Mouse (Mus musculus): ENCODE data around the gene Parp1. TPM values are rescaled to one million over a fixed set of nuclear protein-coding genes. Genes with fewer than 3 reads are reported as not detected.
A peak's percentile ranks its signal among the peaks of the same experiment; 100 is the strongest.
"Not testable (repeated sequence)": the region's sequence is repeated elsewhere in the genome, so short reads cannot be mapped to it uniquely, and the experiment has no call there.

Parp1 gene
- total RNA-seq, 2 experiments from 2014 or later, result 113 to 241 TPM

DNA sequence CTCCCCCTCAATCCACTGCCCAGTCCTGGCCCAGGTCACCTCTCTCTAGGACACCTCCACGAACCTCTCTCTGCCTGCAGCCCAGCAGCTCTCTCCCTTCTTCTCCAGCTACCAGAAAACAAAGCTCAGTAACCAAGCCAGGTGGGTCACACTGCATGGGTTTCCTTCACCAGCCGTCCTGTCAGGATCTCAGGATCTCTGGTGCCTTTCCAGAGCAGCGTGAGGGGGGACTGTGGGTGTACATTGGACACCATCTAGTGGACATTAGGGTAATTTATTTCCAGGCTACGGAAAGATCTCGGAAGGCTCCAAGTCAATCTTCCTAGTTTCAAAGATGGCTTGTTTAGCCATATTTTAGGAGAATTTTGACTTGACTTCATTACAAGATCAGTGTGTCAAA lies 18.0 kb upstream of the Parp1 start:
- ATAC-seq (replicated peaks; ENCODE audit: low FRiP score, low TSS enrichment, poor library complexity, severe bottlenecking), result no peak

GRCm38 (mm10) chr1:180556899-180557298 lies 11.8 kb upstream of the Parp1 start:
- no peak for ATAC-seq (replicated peaks; ENCODE audit: low FRiP score, low TSS enrichment, poor library complexity, severe bottlenecking)

GRCm38 (mm10) chr1:180559454-180559853 lies 9.3 kb upstream of the Parp1 start:
- no peak for ATAC-seq (replicated peaks; ENCODE audit: low FRiP score, low TSS enrichment, poor library complexity, severe bottlenecking)

GRCm38 (mm10) chr1:180561187-180561586 lies 7.5 kb upstream of the Parp1 start:
- ATAC-seq (replicated peaks; ENCODE audit: low FRiP score, low TSS enrichment, poor library complexity, severe bottlenecking), result peak; percentile 88

GRCm38 (mm10) chr1:180564885-180565284 lies 3.8 kb upstream of the Parp1 start:
- ATAC-seq (replicated peaks; ENCODE audit: low FRiP score, low TSS enrichment, poor library complexity, severe bottlenecking), result no peak

- ATAC-seq (replicated peaks; ENCODE audit: low FRiP score, low TSS enrichment, poor library complexity, severe bottlenecking), result no peak
Measured at GRCm38 (mm10) chr1:180567761-180568160, 963 bp upstream of the Parp1 start.

- ATAC-seq (replicated peaks; ENCODE audit: low FRiP score, low TSS enrichment, poor library complexity, severe bottlenecking), result 0 out of 2 replicates have a peak, but pooled peaks have one; percentile 1
Measured at GRCm38 (mm10) chr1:180568248-180568647, 476 bp upstream of the Parp1 start.

- no peak for ATAC-seq (replicated peaks; ENCODE audit: low FRiP score, low TSS enrichment, poor library complexity, severe bottlenecking)
Measured at GRCm38 (mm10) chr1:180569453-180569852, 729 bp downstream of the Parp1 start.

DNA sequence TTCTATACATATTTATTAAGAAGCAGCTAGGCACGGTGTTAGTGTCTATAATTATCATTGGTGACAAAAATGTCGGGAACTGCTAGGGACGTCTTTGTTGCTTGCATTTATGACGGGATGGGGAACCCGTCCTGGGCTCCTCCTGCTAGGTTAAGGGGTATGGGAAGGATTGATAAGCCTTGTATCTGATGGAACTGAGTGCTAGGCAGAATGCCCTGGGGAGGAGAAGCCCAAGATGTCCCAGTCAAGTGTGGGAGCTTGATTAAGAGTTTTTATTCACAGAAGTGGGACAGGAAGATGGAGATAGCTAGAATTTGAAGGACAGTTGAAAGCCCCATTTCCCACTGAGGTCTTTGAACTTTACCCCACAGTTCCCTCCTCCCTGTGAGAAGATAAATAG lies 1.5 kb downstream of the Parp1 start:
- peak; percentile 75 for ATAC-seq (replicated peaks; ENCODE audit: low FRiP score, low TSS enrichment, poor library complexity, severe bottlenecking)

DNA sequence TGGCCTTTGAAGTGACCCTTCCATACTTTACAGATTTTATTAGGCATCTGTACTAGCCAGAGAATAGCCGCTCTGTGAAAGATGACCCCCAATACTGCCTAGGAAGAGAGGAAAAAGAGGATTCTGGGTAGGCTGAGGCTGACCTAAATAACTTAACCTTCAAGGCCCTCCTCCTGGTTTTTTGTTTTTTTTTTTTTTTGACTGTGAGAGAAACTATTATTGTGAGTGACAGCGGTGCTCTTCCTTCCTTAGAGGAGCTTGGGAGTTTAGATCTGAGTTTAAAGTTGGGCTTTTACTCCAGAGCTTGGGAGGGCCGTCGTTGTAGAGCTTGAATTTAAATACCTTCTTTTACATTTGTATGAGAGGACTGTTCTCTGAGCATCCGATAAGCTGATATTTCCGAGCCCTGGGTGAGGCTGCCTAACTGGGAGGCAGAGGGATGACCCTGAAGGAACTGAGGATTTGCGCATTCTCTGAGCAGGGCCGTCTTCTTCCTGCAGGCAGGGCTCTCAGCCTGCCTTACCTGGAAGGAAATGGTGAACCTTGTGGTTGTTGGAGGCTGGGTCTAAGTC lies 2.4 kb downstream of the Parp1 start:
- ATAC-seq (replicated peaks; ENCODE audit: low FRiP score, low TSS enrichment, poor library complexity, severe bottlenecking), result no peak

GRCm38 (mm10) chr1:180571721-180572120 lies 3.0 kb downstream of the Parp1 start:
- not testable (repeated sequence) for ATAC-seq (replicated peaks; ENCODE audit: low FRiP score, low TSS enrichment, poor library complexity, severe bottlenecking)

- no peak for ATAC-seq (replicated peaks; ENCODE audit: low FRiP score, low TSS enrichment, poor library complexity, severe bottlenecking)
Measured at GRCm38 (mm10) chr1:180572154-180572553, 3.4 kb downstream of the Parp1 start.

DNA sequence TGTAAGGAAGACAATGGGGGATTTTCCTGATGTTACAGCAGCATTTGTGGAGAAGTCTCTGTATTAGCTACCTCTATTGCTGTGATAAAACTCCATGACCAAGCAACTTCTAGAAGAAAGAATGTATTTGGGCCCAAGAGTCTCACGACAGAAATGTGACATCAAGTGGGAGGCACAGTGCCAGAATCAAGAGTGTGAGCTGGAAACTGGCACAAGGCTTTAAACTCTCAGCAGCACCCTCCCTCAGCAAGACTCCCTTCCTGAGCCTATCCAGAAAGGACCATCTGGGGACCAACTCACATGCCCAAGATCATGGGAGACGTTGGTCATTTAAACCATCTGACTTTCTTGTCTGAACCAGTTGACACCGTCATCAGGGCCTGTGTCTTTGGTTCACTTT lies 7.8 kb downstream of the Parp1 start:
- no peak for ATAC-seq (replicated peaks; ENCODE audit: low FRiP score, low TSS enrichment, poor library complexity, severe bottlenecking)

- ATAC-seq (replicated peaks; ENCODE audit: low FRiP score, low TSS enrichment, poor library complexity, severe bottlenecking), result no peak
Measured at GRCm38 (mm10) chr1:180577837-180578236, 9.1 kb downstream of the Parp1 start.

- ATAC-seq (replicated peaks; ENCODE audit: low FRiP score, low TSS enrichment, poor library complexity, severe bottlenecking), result no peak
Measured at GRCm38 (mm10) chr1:180587792-180588442, 19.2 kb downstream of the Parp1 start.

GRCm38 (mm10) chr1:180600578-180600977 lies 31.9 kb downstream of the Parp1 start:
- no peak for ATAC-seq (replicated peaks; ENCODE audit: low FRiP score, low TSS enrichment, poor library complexity, severe bottlenecking)

GRCm38 (mm10) chr1:180601806-180602205 lies 33.1 kb downstream of the Parp1 start:
- ATAC-seq (replicated peaks; ENCODE audit: low FRiP score, low TSS enrichment, poor library complexity, severe bottlenecking), result no peak

GRCm38 (mm10) chr1:180604579-180604978 lies 35.9 kb downstream of the Parp1 start:
- ATAC-seq (replicated peaks; ENCODE audit: low FRiP score, low TSS enrichment, poor library complexity, severe bottlenecking), result no peak

- no peak for ATAC-seq (replicated peaks; ENCODE audit: low FRiP score, low TSS enrichment, poor library complexity, severe bottlenecking)
Measured at GRCm38 (mm10) chr1:180606106-180606505, 37.4 kb downstream of the Parp1 start.

- no peak for ATAC-seq (replicated peaks; ENCODE audit: low FRiP score, low TSS enrichment, poor library complexity, severe bottlenecking)
Measured at GRCm38 (mm10) chr1:180606796-180607577, 38.3 kb downstream of the Parp1 start.

DNA sequence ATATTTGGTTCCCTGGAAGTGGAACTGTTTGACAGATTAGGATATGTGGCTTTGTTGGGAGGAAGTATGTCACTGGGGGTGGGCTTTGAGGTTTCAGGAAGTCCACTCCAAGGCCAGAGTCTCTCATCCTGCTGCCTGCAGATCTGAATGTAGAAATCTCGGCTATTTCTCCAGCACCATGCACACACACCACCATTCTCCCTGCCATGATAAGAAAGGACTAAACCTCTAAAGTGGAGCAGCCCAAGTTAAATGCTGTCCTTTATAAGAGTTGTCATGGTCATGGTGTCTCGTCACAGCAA lies 38.8 kb downstream of the Parp1 start:
- ATAC-seq (replicated peaks; ENCODE audit: low FRiP score, low TSS enrichment, poor library complexity, severe bottlenecking), result no peak

Data from megakaryocyte-erythroid progenitor cell, adult 5-6 weeks (primary cell).